Mouse (Mus musculus): ENCODE measurements around the gene F830045P16Rik. TPM values are rescaled to one million over a fixed set of nuclear protein-coding genes. Genes with fewer than 3 reads are reported as not detected.

Gene F830045P16Rik
- polyA plus RNA-seq, 1 experiment from 2014 or later, result not detected

- H3K9ac ChIP-seq, result no peak overlapping the region
- 81% methylated on average over 4 of the region's 4 CpGs for WGBS
- H3K9me3 ChIP-seq, result no peaks in the 10 kb centered on the region
- no peaks in the 10 kb centered on the region for H3K36me3 ChIP-seq (replicated peaks)
- no peak overlapping the region for H3K4me3 ChIP-seq (replicated peaks)
- H3K4me1 ChIP-seq, result peaks cover 25% of the 10 kb centered on the region
- ATAC-seq (ENCODE audit: low FRiP score), result no peak
- no peak overlapping the region for H3K4me2 ChIP-seq
- no peaks in the 10 kb centered on the region for H3K27me3 ChIP-seq
- H3K27ac ChIP-seq, result no peak overlapping the region
These were observed 2.8 kb upstream of the F830045P16Rik start for GRCm38 (mm10) chr2:129539175-129539574.

DNA sequence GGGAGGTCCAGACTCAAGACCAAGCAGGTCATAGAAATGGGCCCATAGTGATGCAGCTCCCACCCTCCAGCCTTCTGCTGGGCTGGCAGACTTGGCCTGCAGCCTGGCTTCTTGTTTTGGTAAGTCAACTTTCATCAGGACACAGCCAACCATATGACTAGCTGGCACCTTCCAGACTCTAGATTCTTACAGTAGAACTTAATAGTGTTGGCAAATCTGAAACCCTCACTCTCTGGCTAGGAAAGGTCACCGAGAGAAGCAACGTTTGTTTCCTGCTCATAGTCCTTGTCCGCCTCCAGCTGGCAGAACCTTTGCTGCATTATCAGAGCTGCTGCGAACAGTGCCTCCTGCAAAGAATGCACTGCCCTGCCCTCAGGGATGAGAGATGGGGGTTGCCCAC is 1.5 kb upstream of the F830045P16Rik start:
- H3K4me1 ChIP-seq, result peaks cover 25% of the 10 kb centered on the region
- no peak overlapping the region for H3K9ac ChIP-seq
- 95% methylated on average over 4 of the region's 4 CpGs for WGBS
- H3K4me2 ChIP-seq, result no peak overlapping the region
- H3K36me3 ChIP-seq (replicated peaks), result no peaks in the 10 kb centered on the region
- no peak overlapping the region for H3K4me3 ChIP-seq (replicated peaks)
- H3K27ac ChIP-seq, result no peak overlapping the region
- no peak for ATAC-seq (ENCODE audit: low FRiP score)
- H3K27me3 ChIP-seq, result no peaks in the 10 kb centered on the region
- H3K9me3 ChIP-seq, result no peaks in the 10 kb centered on the region

GRCm38 (mm10) chr2:129537360-129537759 is 958 bp upstream of the F830045P16Rik start:
- Histone ChIP-seq H3K9ac (no peak overlapping the region), H3K27me3 (no peaks in the 10 kb centered on the region), H3K4me2 (no peak overlapping the region), H3K27ac (peak overlapping the region; percentile 50), H3K36me3 (replicated peaks) (no peaks in the 10 kb centered on the region), H3K9me3 (no peaks in the 10 kb centered on the region), H3K4me3 (replicated peaks) (no peak overlapping the region), H3K4me1 (peaks cover 25% of the 10 kb centered on the region)
- ATAC-seq (ENCODE audit: low FRiP score), result no peak
- WGBS, result 6% methylated on average over 7 of the region's 7 CpGs

DNA sequence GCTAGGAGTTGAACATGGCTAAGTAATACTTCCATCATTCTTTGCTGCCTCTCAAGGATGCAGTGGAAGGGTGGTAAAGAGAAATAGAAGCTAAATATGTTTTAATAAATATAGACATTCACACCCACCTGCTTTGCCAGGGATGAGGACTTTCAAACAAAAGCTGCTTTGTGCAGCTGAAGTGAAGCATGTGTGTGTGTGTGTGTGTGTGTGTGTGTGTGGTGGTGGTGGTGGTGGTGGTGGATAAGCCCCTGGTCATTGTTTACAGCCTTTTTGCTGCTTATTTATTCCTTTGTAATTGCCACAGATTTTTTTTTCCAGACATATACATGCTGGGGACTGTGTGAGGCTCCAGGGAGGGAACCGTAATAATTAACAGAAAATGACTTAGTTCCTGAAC is 524 bp upstream of the F830045P16Rik start:
- peak overlapping the region; percentile 50 for H3K27ac ChIP-seq
- H3K36me3 ChIP-seq (replicated peaks), result no peaks in the 10 kb centered on the region
- WGBS, result 28% methylated on average over 1 of the region's 1 CpGs
- H3K4me3 ChIP-seq (replicated peaks), result no peak overlapping the region
- H3K27me3 ChIP-seq, result no peaks in the 10 kb centered on the region
- H3K9me3 ChIP-seq, result no peaks in the 10 kb centered on the region
- ATAC-seq (ENCODE audit: low FRiP score), result no peak
- no peak overlapping the region for H3K4me2 ChIP-seq
- peaks cover 25% of the 10 kb centered on the region for H3K4me1 ChIP-seq
- H3K9ac ChIP-seq, result no peak overlapping the region

- H3K4me3 ChIP-seq (replicated peaks), result no peak overlapping the region
- no peak overlapping the region for H3K27ac ChIP-seq
- H3K4me2 ChIP-seq, result no peak overlapping the region
- H3K27me3 ChIP-seq, result no peaks in the 10 kb centered on the region
- H3K36me3 ChIP-seq (replicated peaks), result no peaks in the 10 kb centered on the region
- no peak overlapping the region for H3K9ac ChIP-seq
- ATAC-seq (ENCODE audit: low FRiP score), result no peak
- no peaks in the 10 kb centered on the region for H3K9me3 ChIP-seq
- H3K4me1 ChIP-seq, result peaks cover 28% of the 10 kb centered on the region
- WGBS, result 55% methylated on average over 5 of the region's 5 CpGs
These were observed 1.4 kb downstream of the F830045P16Rik start for GRCm38 (mm10) chr2:129534886-129535591.

GRCm38 (mm10) chr2:129531890-129532289 is 4.5 kb downstream of the F830045P16Rik start:
- no peak overlapping the region for H3K9ac ChIP-seq
- H3K36me3 ChIP-seq (replicated peaks), result no peaks in the 10 kb centered on the region
- WGBS, result 72% methylated on average over 2 of the region's 2 CpGs
- H3K4me3 ChIP-seq (replicated peaks), result no peak overlapping the region
- H3K9me3 ChIP-seq, result no peaks in the 10 kb centered on the region
- no peak overlapping the region for H3K4me2 ChIP-seq
- no peak for ATAC-seq (ENCODE audit: low FRiP score)
- peaks cover 27% of the 10 kb centered on the region for H3K4me1 ChIP-seq
- no peak overlapping the region for H3K27ac ChIP-seq
- H3K27me3 ChIP-seq, result no peaks in the 10 kb centered on the region

DNA sequence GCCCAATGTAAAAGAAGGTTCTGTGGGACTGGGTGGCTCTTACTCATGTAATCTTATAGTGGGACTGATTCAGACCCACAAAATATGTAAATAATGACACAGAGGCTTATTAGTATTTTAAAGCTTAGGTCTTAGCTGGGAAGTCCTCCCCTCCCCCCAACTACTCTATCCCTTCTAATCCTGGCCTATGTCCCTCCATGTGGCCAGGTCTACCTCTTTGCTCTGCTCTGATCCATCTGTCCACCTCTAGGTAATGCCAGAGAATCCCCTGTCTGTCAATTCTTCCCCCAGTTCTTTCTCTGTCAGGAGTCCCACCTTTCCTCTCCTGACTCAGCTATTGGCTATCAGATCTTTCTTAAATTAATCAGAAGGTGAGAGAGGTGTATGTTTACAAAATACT is 5.3 kb downstream of the F830045P16Rik start:
- no peak for ATAC-seq (ENCODE audit: low FRiP score)
- H3K27ac ChIP-seq, result no peak overlapping the region
- no peaks in the 10 kb centered on the region for H3K9me3 ChIP-seq
- H3K4me2 ChIP-seq, result no peak overlapping the region
- H3K36me3 ChIP-seq (replicated peaks), result no peaks in the 10 kb centered on the region
- H3K9ac ChIP-seq, result no peak overlapping the region
- no peaks in the 10 kb centered on the region for H3K27me3 ChIP-seq
- no peak overlapping the region for H3K4me3 ChIP-seq (replicated peaks)
- H3K4me1 ChIP-seq, result peaks cover 20% of the 10 kb centered on the region

DNA sequence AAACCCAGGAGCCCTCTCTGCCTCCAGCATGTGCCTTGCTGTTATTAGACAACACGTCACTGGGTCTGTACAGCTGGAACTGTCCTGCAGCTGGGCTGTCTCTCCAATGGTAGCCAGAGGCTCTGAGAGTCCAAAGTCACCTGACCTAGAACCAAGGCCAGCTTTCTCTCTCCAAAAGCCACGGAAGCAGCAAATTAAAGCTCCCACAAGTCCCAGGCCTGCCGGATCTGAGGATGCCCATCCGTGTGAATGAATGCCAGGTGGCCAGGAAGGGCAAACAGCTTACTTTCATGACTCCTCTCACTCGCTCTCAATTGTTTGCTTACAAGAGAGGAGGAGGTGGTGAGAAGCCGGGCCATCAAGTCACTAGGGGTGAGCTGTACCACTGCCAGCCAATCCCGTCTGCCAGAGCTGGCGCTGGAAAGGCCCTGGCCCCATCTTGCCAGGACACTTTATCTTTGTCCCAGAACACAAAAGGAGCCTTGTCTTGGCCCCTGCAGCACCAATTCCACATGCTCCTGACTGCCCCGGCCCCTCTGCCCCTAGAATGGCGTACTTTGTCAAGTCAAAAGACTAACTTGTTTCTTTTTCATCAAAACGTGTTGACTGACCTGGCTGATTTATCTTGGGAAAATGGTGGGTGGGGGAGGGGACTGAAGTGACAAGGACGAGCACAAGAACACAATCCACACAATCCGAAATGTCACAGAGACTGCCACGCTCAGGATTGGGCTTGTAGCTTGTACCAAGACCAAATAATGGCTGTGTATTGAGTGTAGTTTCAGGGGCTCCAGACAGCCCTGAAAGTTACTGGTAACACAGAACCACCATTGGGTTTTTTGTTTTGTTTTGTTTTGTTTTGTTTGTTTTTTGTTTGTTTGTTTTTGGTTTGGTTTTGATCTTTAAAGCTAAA is 6.8 kb downstream of the F830045P16Rik start:
- H3K9me3 ChIP-seq, result no peaks in the 10 kb centered on the region
- H3K4me1 ChIP-seq, result peaks cover 13% of the 10 kb centered on the region
- no peaks in the 10 kb centered on the region for H3K36me3 ChIP-seq (replicated peaks)
- ATAC-seq (ENCODE audit: low FRiP score), result no peak
- peak overlapping the region; percentile 25; the same call in 1 of the 2 replicates for H3K27ac ChIP-seq
- no peak overlapping the region for H3K4me2 ChIP-seq
- H3K27me3 ChIP-seq, result no peaks in the 10 kb centered on the region
- H3K4me3 ChIP-seq (replicated peaks), result no peak overlapping the region
- 27% methylated on average over 14 of the region's 14 CpGs for WGBS
- no peak overlapping the region for H3K9ac ChIP-seq

GRCm38 (mm10) chr2:129527916-129528315 is 8.5 kb downstream of the F830045P16Rik start:
- Histone ChIP-seq H3K9ac (no peak overlapping the region), H3K27ac (no peak overlapping the region), H3K4me1 (peaks cover 13% of the 10 kb centered on the region), H3K4me2 (no peak overlapping the region), H3K4me3 (replicated peaks) (no peak overlapping the region), H3K9me3 (no peaks in the 10 kb centered on the region), H3K36me3 (replicated peaks) (no peaks in the 10 kb centered on the region), H3K27me3 (no peaks in the 10 kb centered on the region)
- WGBS, result 87% methylated on average over 4 of the region's 4 CpGs
- no peak for ATAC-seq (ENCODE audit: low FRiP score)

GRCm38 (mm10) chr2:129526322-129526721 is 10.1 kb downstream of the F830045P16Rik start:
- 94% methylated on average over 4 of the region's 4 CpGs for WGBS
- ATAC-seq (ENCODE audit: low FRiP score), result no peak
- Histone ChIP-seq H3K4me3 (replicated peaks) (no peak overlapping the region), H3K4me1 (peaks cover 13% of the 10 kb centered on the region), H3K36me3 (replicated peaks) (no peaks in the 10 kb centered on the region), H3K9ac (no peak overlapping the region), H3K27ac (no peak overlapping the region), H3K9me3 (no peaks in the 10 kb centered on the region), H3K27me3 (no peaks in the 10 kb centered on the region), H3K4me2 (no peak overlapping the region)

- H3K9me3 ChIP-seq, result no peaks in the 10 kb centered on the region
- H3K4me3 ChIP-seq (replicated peaks), result no peak overlapping the region
- ATAC-seq (ENCODE audit: low FRiP score), result no peak
- no peaks in the 10 kb centered on the region for H3K36me3 ChIP-seq (replicated peaks)
- H3K27ac ChIP-seq, result no peak overlapping the region
- H3K4me1 ChIP-seq, result peaks cover 13% of the 10 kb centered on the region
- no peaks in the 10 kb centered on the region for H3K27me3 ChIP-seq
- H3K4me2 ChIP-seq, result no peak overlapping the region
- H3K9ac ChIP-seq, result no peak overlapping the region
These were observed 10.8 kb downstream of the F830045P16Rik start for GRCm38 (mm10) chr2:129525644-129526043.

DNA sequence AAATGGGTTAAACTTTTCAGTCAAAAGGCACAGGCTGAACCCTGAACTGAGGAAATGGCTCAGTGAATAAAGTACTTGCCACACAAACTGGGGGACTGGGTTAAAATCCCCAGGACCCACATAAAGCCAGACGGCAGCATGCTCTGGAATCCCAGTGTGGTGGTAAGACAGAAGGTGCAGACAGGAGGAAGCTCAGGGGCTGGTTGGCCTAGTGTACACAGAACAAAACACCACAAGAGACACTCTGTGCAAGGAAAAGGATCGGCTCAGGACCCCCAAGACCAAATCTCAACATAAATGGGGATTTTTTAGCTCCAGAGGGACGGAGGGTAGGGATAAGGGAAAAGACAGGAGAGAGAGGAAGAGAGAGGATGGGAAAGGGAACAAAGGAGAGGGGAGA is 17.9 kb downstream of the F830045P16Rik start:
- ATAC-seq (ENCODE audit: low FRiP score), result no peak
- 68% methylated on average over 3 of the region's 3 CpGs for WGBS
- H3K4me1 ChIP-seq, result peaks cover 17% of the 10 kb centered on the region
- no peaks in the 10 kb centered on the region for H3K27me3 ChIP-seq
- no peaks in the 10 kb centered on the region for H3K9me3 ChIP-seq
- H3K4me3 ChIP-seq (replicated peaks), result no peak overlapping the region
- H3K36me3 ChIP-seq (replicated peaks), result no peaks in the 10 kb centered on the region
- no peak overlapping the region for H3K4me2 ChIP-seq
- H3K9ac ChIP-seq, result no peak overlapping the region
- no peak overlapping the region for H3K27ac ChIP-seq
